Comparison of ENCODE assay signal across 12 mouse cellular contexts in the genomic region with DNA sequence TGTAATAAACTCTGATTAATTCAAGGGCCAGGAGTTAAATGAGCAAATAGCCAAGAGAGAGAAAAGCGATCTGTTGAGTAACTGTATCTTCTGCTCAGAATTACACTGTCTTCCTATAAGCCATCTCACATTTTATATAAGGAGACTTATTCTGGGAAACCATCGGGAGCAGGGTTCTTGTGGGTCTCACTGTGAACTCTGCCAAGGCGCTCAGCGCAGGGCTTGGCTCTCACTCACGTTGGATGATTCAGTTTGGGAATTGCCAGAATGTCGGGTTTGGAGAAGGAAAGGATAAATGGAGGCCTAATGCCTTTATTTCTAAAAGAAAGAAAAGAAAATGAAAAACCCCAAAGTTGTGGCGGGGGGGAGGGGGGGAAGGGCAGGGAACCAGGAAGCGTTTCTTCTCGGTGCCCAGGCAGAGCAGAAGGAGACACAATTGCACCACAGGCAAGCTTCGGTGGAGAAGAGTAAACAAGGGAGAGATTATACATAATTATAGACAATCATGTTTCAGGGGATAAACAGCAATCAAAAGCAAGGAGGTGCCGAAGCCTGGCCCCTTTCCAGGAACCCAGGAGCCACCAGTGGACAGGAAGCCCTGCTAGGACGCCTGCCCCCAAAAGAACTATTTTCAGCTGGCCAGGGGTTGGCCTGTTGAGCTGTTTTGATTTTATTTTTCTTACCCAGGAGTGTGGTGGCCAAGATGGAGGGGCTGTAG.
DNase-seq lines count a peak whose midpoint lies in the region; ATAC-seq lines count a peak whose summit lies in the region.
"Had no signal": no experiment of that assay in that cellular context is flagged by ENCODE, and none has a peak within 500 bp of the region (broad histone marks: within the 10 kb centered on the region; RNA-seq: fewer than 3 reads in every experiment).

No protein-coding gene starts in this region.

- no peak for ATAC-seq in heart, embryonic 12.5 days (ENCODE audit: insufficient number of reproducible peaks, low FRiP score)
- ATAC-seq: liver, embryonic 12.5 days; Patski had no signal

- H3K36me3 ChIP-seq in heart, embryonic 12.5 days: no peaks in the 10 kb centered on the region
- H3K36me3 ChIP-seq: embryonic facial prominence, embryonic 13.5 days; liver, embryonic 12.5 days; stomach, embryonic 15.5 days had no signal

- no peak overlapping the region for H3K4me2 ChIP-seq in heart, embryonic 12.5 days
- H3K4me2 ChIP-seq: embryonic facial prominence, embryonic 13.5 days; liver, embryonic 12.5 days; stomach, embryonic 15.5 days had no signal

- no peaks in the 10 kb centered on the region for H3K27me3 ChIP-seq in heart, embryonic 12.5 days (replicated peaks)
- H3K27me3 ChIP-seq: embryonic facial prominence, embryonic 13.5 days; liver, embryonic 12.5 days; stomach, embryonic 15.5 days had no signal

- H3K4me3 ChIP-seq in heart, embryonic 12.5 days: no peak overlapping the region
- H3K4me3 ChIP-seq: embryonic facial prominence, embryonic 13.5 days; liver, embryonic 12.5 days; stomach, embryonic 15.5 days had no signal

- H3K4me1 ChIP-seq in heart, embryonic 12.5 days (replicated peaks): peaks cover 11% of the 10 kb centered on the region; the same call in 1 of the 2 replicates
- H3K4me1 ChIP-seq: liver, embryonic 12.5 days had no signal

- DNase-seq in cerebellum, postnatal 10 days: peak; percentile 70 to 79
- no peak for DNase-seq in cerebellum, adult 11-12 months
- DNase-seq in heart, postnatal 4 days: peak; percentile 18
- peak; percentile 6 to 13 for DNase-seq in cerebellum, postnatal 36 days
- peak; percentile 32 for DNase-seq in lung, postnatal 10 days
- no peak for DNase-seq in adipocyte (ENCODE audit: low spot score)
- DNase-seq in spleen, postnatal 36 days (ENCODE audit: low spot score in 2 of 2): no peak

- H3K9ac ChIP-seq in heart, embryonic 12.5 days: no peak overlapping the region
- H3K9ac ChIP-seq: embryonic facial prominence, embryonic 13.5 days; liver, embryonic 12.5 days; stomach, embryonic 15.5 days had no signal

- no peak overlapping the region for H3K27ac ChIP-seq in heart, embryonic 12.5 days (ENCODE audit: poor library complexity, severe bottlenecking)
- H3K27ac ChIP-seq: liver, embryonic 12.5 days; stomach, embryonic 15.5 days had no signal

- 72% methylated on average over 12 of the region's 12 CpGs for WGBS in heart, embryonic 12.5 days

- no peaks in the 10 kb centered on the region for H3K9me3 ChIP-seq in heart, embryonic 12.5 days (replicated peaks)
- H3K9me3 ChIP-seq: embryonic facial prominence, embryonic 13.5 days; liver, embryonic 12.5 days; stomach, embryonic 15.5 days had no signal

Comparison
In these comparisons a context has a peak if more than half of its experiments do, and no peak if none do; other contexts are left out.
1. DNase-seq: peak in cerebellum, postnatal 10 days (2 of 2), heart, postnatal 4 days (single experiment), cerebellum, postnatal 36 days (2 of 2) and lung, postnatal 10 days (single experiment); none in cerebellum, adult 11-12 months (single experiment), adipocyte (single experiment) and spleen, postnatal 36 days (0 of 2).